Mouse (Mus musculus) hindbrain, embryonic 13.5 days (tissue): ENCODE measurements around the gene Kmt2b. TPM values are rescaled to one million over a fixed set of nuclear protein-coding genes. Genes with fewer than 3 reads are reported as not detected.

Source experiments
- ATAC-seq: fragments of 200-750 bp; cut with Nextera tagmentation; 2 replicates; pipeline ENCODE4 v1.8.0; 2017; ENCODE audit warnings: moderate TSS enrichment; ENCODE audit not compliant: low FRiP score
- H3K27ac ChIP-seq: fragments of 300-500 bp; sonication (generic); 2 replicates; pipeline ENCODE4 v1.5.1; 2015; ENCODE audit warnings: inconsistent platforms, mild to moderate bottlenecking, moderate library complexity
- H3K27me3 ChIP-seq: fragments of 300-500 bp; sonication (generic); 2 replicates; pipeline ENCODE4 v1.6.1; 2015; ENCODE audit warnings: mild to moderate bottlenecking, inconsistent platforms
- H3K36me3 ChIP-seq: fragments of 300-500 bp; sonication (generic); 2 replicates; pipeline ENCODE4 v1.6.1; 2015; ENCODE audit warnings: mild to moderate bottlenecking, inconsistent platforms
- H3K4me1 ChIP-seq: fragments of 300-500 bp; sonication (generic); replicated peaks from 2 replicates; pipeline ENCODE4 v1.6.1; 2015; ENCODE audit warnings: inconsistent platforms
- H3K4me2 ChIP-seq: fragments of 300-500 bp; sonication (generic); 2 replicates; pipeline ENCODE4 v1.6.1; 2015; ENCODE audit warnings: inconsistent platforms, mild to moderate bottlenecking, moderate library complexity
- H3K4me3 ChIP-seq: fragments of 300-500 bp; sonication (generic); 2 replicates; pipeline ENCODE4 v1.5.1; 2015; ENCODE audit warnings: mild to moderate bottlenecking, inconsistent platforms
- H3K9ac ChIP-seq: fragments of 300-500 bp; sonication (generic); 2 replicates; pipeline ENCODE4 v1.6.1; 2015; ENCODE audit warnings: mild to moderate bottlenecking, inconsistent platforms
- H3K9me3 ChIP-seq: fragments of 300-500 bp; sonication (generic); 2 replicates; pipeline ENCODE4 v1.6.1; 2016; ENCODE audit warnings: inconsistent platforms
- WGBS: fragments of 180-500 bp; shearing (Covaris S2); methylation state at CpG from one replicate; pipeline ENCODE4 v1.1.7; 2015; 5-methylcytosine and 5-hydroxymethylcytosine counted together
- polyA plus RNA-seq: library from polyadenylated mRNA; unstranded; fragments of >200 nt; fragmentation: Nextera tagmentation; extraction: Ambion mirVana; gene quantifications from 2 replicates; pipeline ENCODE4 v1.2.1, GENCODE M21; 2015

The Kmt2b gene
- polyA plus RNA-seq, 1 experiment from 2014 or later, result 10.7 TPM

- H3K9ac ChIP-seq, result no peak overlapping the region
- 82% methylated on average over 5 of the region's 5 CpGs for WGBS
- no peaks in the 10 kb centered on the region; the same call in 1 of the 2 replicates for H3K27me3 ChIP-seq
- no peak overlapping the region for H3K4me3 ChIP-seq
- H3K4me1 ChIP-seq, result peaks cover 19% of the 10 kb centered on the region
- no peak overlapping the region for H3K27ac ChIP-seq
- H3K4me2 ChIP-seq, result no peak overlapping the region
- no peak for ATAC-seq
- H3K36me3 ChIP-seq, result no peaks in the 10 kb centered on the region
- no peaks in the 10 kb centered on the region for H3K9me3 ChIP-seq
These were observed 8.3 kb upstream of the Kmt2b start for GRCm38 (mm10) chr7:30596811-30597210.

GRCm38 (mm10) chr7:30596093-30596492 lies 7.6 kb upstream of the Kmt2b start:
- no peak overlapping the region for H3K9ac ChIP-seq
- H3K4me1 ChIP-seq, result peaks cover 19% of the 10 kb centered on the region
- H3K9me3 ChIP-seq, result no peaks in the 10 kb centered on the region
- H3K36me3 ChIP-seq, result no peaks in the 10 kb centered on the region
- H3K27ac ChIP-seq, result no peak overlapping the region
- no peaks in the 10 kb centered on the region; the same call in 1 of the 2 replicates for H3K27me3 ChIP-seq
- no peak overlapping the region for H3K4me3 ChIP-seq
- no peak for ATAC-seq
- 90% methylated on average over 5 of the region's 5 CpGs for WGBS
- H3K4me2 ChIP-seq, result no peak overlapping the region

GRCm38 (mm10) chr7:30594510-30595024 lies 6.0 kb upstream of the Kmt2b start:
- no peak for ATAC-seq
- H3K27me3 ChIP-seq, result no peaks in the 10 kb centered on the region; the same call in 1 of the 2 replicates
- H3K9me3 ChIP-seq, result no peaks in the 10 kb centered on the region
- no peaks in the 10 kb centered on the region for H3K36me3 ChIP-seq
- H3K27ac ChIP-seq, result no peak overlapping the region
- H3K4me2 ChIP-seq, result no peak overlapping the region
- no peak overlapping the region for H3K9ac ChIP-seq
- peaks cover 15% of the 10 kb centered on the region for H3K4me1 ChIP-seq
- 67% methylated on average over 4 of the region's 4 CpGs for whole genome bisulfite sequencing
- H3K4me3 ChIP-seq, result no peak overlapping the region

- WGBS, result 68% methylated on average over 10 of the region's 10 CpGs
These were observed 5.3 kb upstream of the Kmt2b start for GRCm38 (mm10) chr7:30593579-30594509.

GRCm38 (mm10) chr7:30592772-30593423 lies 4.4 kb upstream of the Kmt2b start:
- no peaks in the 10 kb centered on the region; the same call in 1 of the 2 replicates for H3K27me3 ChIP-seq
- H3K4me2 ChIP-seq, result no peak overlapping the region
- no peak overlapping the region for H3K9ac ChIP-seq
- no peaks in the 10 kb centered on the region for H3K9me3 ChIP-seq
- WGBS, result 59% methylated on average over 5 of the region's 5 CpGs
- no peak overlapping the region for H3K27ac ChIP-seq
- H3K4me1 ChIP-seq, result peaks cover 13% of the 10 kb centered on the region
- H3K4me3 ChIP-seq, result no peak overlapping the region
- ATAC-seq, result no peak
- no peaks in the 10 kb centered on the region for H3K36me3 ChIP-seq

More at GRCm38 (mm10) chr7:30593579-30594509, 5.3 kb upstream of the Kmt2b start:
- Histone ChIP-seq H3K9ac (no peak overlapping the region), H3K4me2 (no peak overlapping the region), H3K27ac (no peak overlapping the region), H3K4me3 (no peak overlapping the region), H3K9me3 (no peaks in the 10 kb centered on the region), H3K27me3 (no peaks in the 10 kb centered on the region; the same call in 1 of the 2 replicates), H3K4me1 (peaks cover 13% of the 10 kb centered on the region), H3K36me3 (no peaks in the 10 kb centered on the region)
- ATAC-seq, result no peak

GRCm38 (mm10) chr7:30591605-30591951 lies 3.1 kb upstream of the Kmt2b start:
- no peak overlapping the region for H3K4me2 ChIP-seq
- H3K9ac ChIP-seq, result peak overlapping the region; percentile 49
- no peaks in the 10 kb centered on the region; the same call in 1 of the 2 replicates for H3K27me3 ChIP-seq
- no peak overlapping the region for H3K4me3 ChIP-seq
- H3K9me3 ChIP-seq, result no peaks in the 10 kb centered on the region
- 44% methylated on average over 4 of the region's 4 CpGs for WGBS
- ATAC-seq, result no peak
- H3K4me1 ChIP-seq, result peaks cover 26% of the 10 kb centered on the region
- H3K36me3 ChIP-seq, result peaks cover 3% of the 10 kb centered on the region
- no peak overlapping the region for H3K27ac ChIP-seq

GRCm38 (mm10) chr7:30590927-30591604 lies 2.5 kb upstream of the Kmt2b start:
- no peaks in the 10 kb centered on the region for H3K9me3 ChIP-seq
- H3K27me3 ChIP-seq, result no peaks in the 10 kb centered on the region; the same call in 1 of the 2 replicates
- 85% methylated on average over 9 of the region's 9 CpGs for WGBS
- ATAC-seq, result no peak
- no peak overlapping the region for H3K27ac ChIP-seq
- H3K4me2 ChIP-seq, result no peak overlapping the region
- H3K4me1 ChIP-seq, result peaks cover 30% of the 10 kb centered on the region
- peaks cover 8% of the 10 kb centered on the region for H3K36me3 ChIP-seq
- peak overlapping the region; percentile 49 for H3K9ac ChIP-seq
- H3K4me3 ChIP-seq, result no peak overlapping the region

- Histone ChIP-seq H3K4me1 (peaks cover 34% of the 10 kb centered on the region), H3K4me3 (peak overlapping the region; percentile 97), H3K9ac (peak overlapping the region; percentile 99), H3K27me3 (no peaks in the 10 kb centered on the region; the same call in 1 of the 2 replicates), H3K36me3 (peaks cover 22% of the 10 kb centered on the region), H3K27ac (peak overlapping the region; percentile 97), H3K4me2 (peak overlapping the region; percentile 65), H3K9me3 (no peaks in the 10 kb centered on the region)
- peak; percentile 60 for ATAC-seq
- WGBS, result 30% methylated on average over 39 of the region's 40 CpGs
These were observed 1.1 kb upstream of the Kmt2b start for GRCm38 (mm10) chr7:30589435-30590301.

- ATAC-seq, result peak; percentile 58
- H3K27me3 ChIP-seq, result no peaks in the 10 kb centered on the region; the same call in 1 of the 2 replicates
- peaks cover 38% of the 10 kb centered on the region for H3K36me3 ChIP-seq
- H3K4me1 ChIP-seq, result peaks cover 29% of the 10 kb centered on the region
- H3K9ac ChIP-seq, result peak overlapping the region; percentile 99
- H3K9me3 ChIP-seq, result no peaks in the 10 kb centered on the region
- H3K4me2 ChIP-seq, result peak overlapping the region; percentile 89
- H3K27ac ChIP-seq, result peak overlapping the region; percentile 97
- H3K4me3 ChIP-seq, result peak overlapping the region; percentile 97
- WGBS, result under 1% methylated on average over 66 of the region's 67 CpGs
These were observed 471 bp downstream of the Kmt2b start for GRCm38 (mm10) chr7:30587842-30588667.

- Histone ChIP-seq H3K9ac (peak overlapping the region; percentile 99), H3K27me3 (no peaks in the 10 kb centered on the region), H3K4me1 (peaks cover 29% of the 10 kb centered on the region), H3K4me3 (peak overlapping the region; percentile 97), H3K4me2 (peak overlapping the region; percentile 89), H3K27ac (no peak overlapping the region), H3K36me3 (peaks cover 53% of the 10 kb centered on the region), H3K9me3 (no peaks in the 10 kb centered on the region)
- WGBS, result 88% methylated on average over 28 of the region's 28 CpGs
- ATAC-seq, result no peak
These were observed 2.0 kb downstream of the Kmt2b start for GRCm38 (mm10) chr7:30586455-30587020.
